Mouse (Mus musculus) ES-E14 (cell line): ENCODE measurements around the gene Speer4f1. TPM values are rescaled to one million over a fixed set of nuclear protein-coding genes. Genes with fewer than 3 reads are reported as not detected.

Source experiments
- DNase-seq: peaks from one replicate; pipeline ENCODE4 v3.0.0-alpha.2; 2013; ENCODE audit warnings: low read depth, low spot score
- H3K27ac ChIP-seq: 2 replicates; pipeline ENCODE4 v1.5.1; 2012; ENCODE audit warnings: low read depth, mild to moderate bottlenecking, low read length, moderate library complexity, mixed read lengths; ENCODE audit not compliant: poor library complexity, insufficient read depth, severe bottlenecking
- H3K36me3 ChIP-seq: 2 replicates; pipeline ENCODE4 v1.6.1; 2012; ENCODE audit warnings: mild to moderate bottlenecking, low read length, moderate library complexity, mixed read lengths; ENCODE audit not compliant: control insufficient read depth, poor library complexity, insufficient read depth, severe bottlenecking
- H3K4me1 ChIP-seq, 2 experiments: fragments of 150-350 bp in 1 of 2; sonication (generic) in 1 of 2; 2 replicates each; pipeline ENCODE4 v1.6.1; 2012; ENCODE audit warnings: low read length in 2 of 2, mild to moderate bottlenecking in 1 of 2, mixed read lengths in 1 of 2; ENCODE audit not compliant: control insufficient read depth in 2 of 2, insufficient read depth in 2 of 2, poor library complexity in 1 of 2
- H3K4me3 ChIP-seq, 2 experiments: fragments of 150-350 bp in 1 of 2; sonication (generic) in 1 of 2; 2 replicates each; pipeline ENCODE4 v1.5.1; 2012; ENCODE audit warnings: low read length in 2 of 2, low read depth in 1 of 2, mild to moderate bottlenecking in 1 of 2, mixed read lengths in 1 of 2; ENCODE audit not compliant: insufficient read depth in 1 of 2, poor library complexity in 1 of 2, severe bottlenecking in 1 of 2
- H3K9ac ChIP-seq: 2 replicates; pipeline ENCODE4 v1.6.1; 2012; ENCODE audit warnings: low read depth, mild to moderate bottlenecking, low read length, mixed read lengths; ENCODE audit not compliant: poor library complexity, insufficient read depth, severe bottlenecking
- H3K9me3 ChIP-seq: fragments of 150-350 bp; sonication (generic); 2 replicates; pipeline ENCODE4 v1.6.1; 2012; ENCODE audit warnings: low read depth, mild to moderate bottlenecking, low read length; ENCODE audit not compliant: control insufficient read depth, insufficient read depth
- CHD2 ChIP-seq: IDR thresholded peaks from 2 replicates; pipeline ENCODE4 v1.6.1; 2014; ENCODE audit warnings: mild to moderate bottlenecking, low read depth, low read length, inconsistent platforms
- HCFC1 ChIP-seq: IDR thresholded peaks from 2 replicates; pipeline ENCODE4 v1.6.1; 2012; ENCODE audit warnings: low read length, inconsistent platforms, borderline replicate concordance; ENCODE audit not compliant: insufficient read depth
- MAFK ChIP-seq: IDR thresholded peaks from 2 replicates; pipeline ENCODE4 v1.6.1; 2014; ENCODE audit warnings: mild to moderate bottlenecking, low read depth, low read length, inconsistent platforms; ENCODE audit not compliant: insufficient read depth
- ZC3H11A ChIP-seq: IDR thresholded peaks from 2 replicates; pipeline ENCODE4 v1.6.1; 2012; ENCODE audit warnings: low read depth, mild to moderate bottlenecking, inconsistent platforms, low read length, borderline replicate concordance
- ZNF384 ChIP-seq: IDR thresholded peaks from 2 replicates; pipeline ENCODE4 v1.6.1; 2012; ENCODE audit warnings: low read depth, low read length, inconsistent platforms
- in situ Hi-C, 2 experiments: fragments of 600-800 bp; cut with MboI; formaldehyde crosslinking; loops; one replicate each; pipeline ENCODE4 v1.15.1; 2025; ENCODE audit warnings: low sequenced_read_pairs in 2 of 2, inconsistent platforms in 1 of 2; ENCODE audit not compliant: unreplicated experiment in 2 of 2
- total RNA-seq: library from RNA; depleted of rRNA; stranded (reverse); fragments of 300-350 nt; gene quantifications from 2 replicates; pipeline ENCODE4 v1.2.3, GENCODE M21; 2012

Speer4f1 gene
- total RNA-seq, 1 experiment, result not detected

GRCm38 (mm10) chr5:17489894-17490293 is 14.0 kb downstream of the Speer4f1 start:
- Histone ChIP-seq H3K4me3 (no peak overlapping the region), H3K9me3 (no peaks in the 10 kb centered on the region), H3K27ac (no peak overlapping the region), H3K9ac (no peak overlapping the region), H3K4me1 (no peaks in the 10 kb centered on the region), H3K36me3 (no peaks in the 10 kb centered on the region)
- DNase-seq, result no peak
- in situ Hi-C loops, result no loop called here
- TF ChIP-seq MAFK (no peak), ZC3H11A (no peak), CHD2 (no peak), ZNF384 (no peak), HCFC1 (no peak)

DNA sequence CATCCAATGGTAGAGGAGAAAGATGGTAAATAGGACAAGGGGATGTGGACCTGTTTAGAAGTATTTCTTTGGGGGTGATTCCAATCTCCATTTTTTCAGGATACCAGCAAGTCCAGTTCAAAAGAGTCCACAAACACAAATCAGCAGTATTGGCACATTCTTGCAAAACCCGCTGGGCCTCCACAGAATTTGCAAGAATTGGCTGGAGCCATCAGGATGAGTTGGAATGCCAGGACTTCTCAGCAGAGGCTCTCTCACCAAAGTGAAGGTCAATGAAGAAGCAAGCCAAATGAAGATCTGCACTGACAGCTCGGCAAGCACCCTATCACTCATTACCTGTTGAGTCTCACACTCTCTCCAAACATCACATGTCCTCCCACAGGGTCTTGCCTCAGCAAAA is 19.7 kb downstream of the Speer4f1 start:
- DNase-seq, result no peak
- in situ Hi-C loops, result no loop called here
- Histone ChIP-seq H3K36me3 (no peaks in the 10 kb centered on the region), H3K27ac (no peak overlapping the region), H3K9me3 (no peaks in the 10 kb centered on the region), H3K4me1 (no peaks in the 10 kb centered on the region), H3K9ac (no peak overlapping the region), H3K4me3 (no peak overlapping the region)
- no peak for TF ChIP-seq CHD2
- TF ChIP-seq HCFC1, result no peak
- TF ChIP-seq ZC3H11A, result no peak
- TF ChIP-seq ZNF384, result no peak
- no peak for TF ChIP-seq MAFK

GRCm38 (mm10) chr5:17496650-17497049 is 20.8 kb downstream of the Speer4f1 start:
- no peak overlapping the region for H3K27ac ChIP-seq
- H3K4me1 ChIP-seq, result no peaks in the 10 kb centered on the region
- no peak for TF ChIP-seq MAFK
- TF ChIP-seq CHD2, result no peak
- no peak for TF ChIP-seq HCFC1
- TF ChIP-seq ZNF384, result no peak
- no peak for TF ChIP-seq ZC3H11A
- no peak overlapping the region for H3K4me3 ChIP-seq
- H3K9me3 ChIP-seq, result no peaks in the 10 kb centered on the region
- no peak overlapping the region for H3K9ac ChIP-seq
- in situ Hi-C loops, result no loop called here
- H3K36me3 ChIP-seq, result no peaks in the 10 kb centered on the region
- DNase-seq, result no peak

DNA sequence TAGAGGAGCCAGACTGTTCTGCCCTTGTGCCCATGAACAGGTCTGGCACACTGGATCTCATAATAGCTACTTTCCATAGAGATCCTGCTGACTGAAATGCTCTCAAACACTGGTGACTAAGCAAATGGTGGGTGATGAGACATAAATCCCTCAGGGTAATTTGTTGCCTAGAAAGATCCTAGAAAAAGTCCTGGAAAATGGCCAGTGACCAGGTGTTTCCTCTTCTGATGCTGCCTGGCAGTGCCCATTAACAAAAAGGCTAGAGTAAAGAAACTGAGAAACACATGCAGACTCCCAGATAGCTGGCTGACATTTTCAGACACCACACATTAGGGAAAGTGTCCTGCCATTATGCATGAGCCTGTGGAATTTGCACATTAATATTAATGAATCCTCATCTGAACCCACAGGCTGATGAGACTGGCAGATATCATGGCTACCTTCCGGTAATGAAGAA is 24.0 kb downstream of the Speer4f1 start:
- no peaks in the 10 kb centered on the region for H3K36me3 ChIP-seq
- no peaks in the 10 kb centered on the region for H3K4me1 ChIP-seq
- no peak for TF ChIP-seq ZC3H11A
- TF ChIP-seq CHD2, result no peak
- TF ChIP-seq ZNF384, result no peak
- no peak for TF ChIP-seq HCFC1
- TF ChIP-seq MAFK, result no peak
- H3K9me3 ChIP-seq, result no peaks in the 10 kb centered on the region
- no peak overlapping the region for H3K4me3 ChIP-seq
- no peak for DNase-seq
- no peak overlapping the region for H3K9ac ChIP-seq
- H3K27ac ChIP-seq, result no peak overlapping the region
- in situ Hi-C loops, result no loop called here

- H3K27ac ChIP-seq, result no peak overlapping the region
- H3K4me1 ChIP-seq, result no peaks in the 10 kb centered on the region
- no peak for TF ChIP-seq MAFK
- H3K9me3 ChIP-seq, result no peaks in the 10 kb centered on the region
- H3K4me3 ChIP-seq, result no peak overlapping the region
- H3K9ac ChIP-seq, result no peak overlapping the region
- in situ Hi-C loops, result no loop called here
- no peak for DNase-seq
- no peaks in the 10 kb centered on the region for H3K36me3 ChIP-seq
Measured at GRCm38 (mm10) chr5:17500866-17501265, 25.0 kb downstream of the Speer4f1 start.
